ENCODE assay signal across 19 mouse cellular contexts in the genomic region with DNA sequence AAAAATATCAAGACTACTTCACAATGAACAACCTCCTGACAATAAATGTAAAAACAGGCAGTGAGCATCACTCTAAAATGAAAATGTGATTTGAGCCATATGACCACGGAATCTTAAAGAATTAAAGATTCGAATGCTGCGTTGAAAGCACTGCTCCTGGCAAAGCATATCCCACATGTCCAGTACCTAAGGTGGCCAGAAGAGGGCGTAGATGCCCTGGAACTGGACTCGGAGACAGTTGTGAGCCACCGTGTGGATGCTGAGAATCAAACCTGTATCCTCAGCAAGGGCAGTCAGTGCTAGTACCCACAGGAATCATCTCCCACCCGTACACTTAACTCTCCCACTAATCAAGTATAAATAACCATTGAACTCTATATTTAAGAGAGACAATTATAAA.
A peak's percentile ranks its signal among the peaks of the same experiment; 100 is the strongest.
DNase-seq lines count a peak whose midpoint lies in the region; ATAC-seq and TF ChIP-seq lines count a peak whose summit lies in the region.
"Had no signal": no experiment of that assay in that cellular context is flagged by ENCODE, and none has a peak within 500 bp of the region (broad histone marks: within the 10 kb centered on the region; RNA-seq: fewer than 3 reads in every experiment).

No protein-coding gene starts in this region.

- peak; percentile 27; the same call in 1 of the 2 replicates for TF ChIP-seq CTCF in kidney, postnatal 0 days (IDR thresholded peaks at IDR 0.05; ENCODE audit: low read depth)
- peak; percentile 46 for TF ChIP-seq CTCF in midbrain, postnatal 0 days (IDR thresholded peaks at IDR 0.05)

- no peak overlapping the region for H3K27ac ChIP-seq in kidney, postnatal 0 days
- no peak overlapping the region for H3K27ac ChIP-seq in kidney, embryonic 15.5 days
- no peak overlapping the region for H3K27ac ChIP-seq in midbrain, postnatal 0 days (ENCODE audit: low read depth, low read length)
- no peak overlapping the region for H3K27ac ChIP-seq in midbrain, embryonic 13.5 days
- H3K27ac ChIP-seq: midbrain, embryonic 15.5 days; stomach, embryonic 15.5 days had no signal

- no peaks in the 10 kb centered on the region for H3K36me3 ChIP-seq in kidney, postnatal 0 days (ENCODE audit: insufficient read depth, low read length)
- no peaks in the 10 kb centered on the region for H3K36me3 ChIP-seq in kidney, embryonic 15.5 days
- H3K36me3 ChIP-seq in midbrain, postnatal 0 days (ENCODE audit: insufficient read depth, low read length), result no peaks in the 10 kb centered on the region
- H3K36me3 ChIP-seq in midbrain, embryonic 13.5 days, result no peaks in the 10 kb centered on the region
- H3K36me3 ChIP-seq: midbrain, embryonic 15.5 days; stomach, embryonic 15.5 days had no signal

- no peak overlapping the region for H3K4me2 ChIP-seq in kidney, postnatal 0 days (ENCODE audit: low read length)
- no peak overlapping the region for H3K4me2 ChIP-seq in kidney, embryonic 15.5 days
- no peak overlapping the region for H3K4me2 ChIP-seq in midbrain, postnatal 0 days (ENCODE audit: low read depth, low read length, poor library complexity, severe bottlenecking)
- H3K4me2 ChIP-seq in midbrain, embryonic 13.5 days (replicated peaks), result no peak overlapping the region
- H3K4me2 ChIP-seq: heart, embryonic 11.5 days; midbrain, embryonic 15.5 days; stomach, embryonic 15.5 days had no signal

- peaks cover 8% of the 10 kb centered on the region; the same call in 1 of the 2 replicates for H3K4me1 ChIP-seq in kidney, postnatal 0 days (replicated peaks; ENCODE audit: insufficient read depth, low read length)
- peaks cover 11% of the 10 kb centered on the region for H3K4me1 ChIP-seq in kidney, embryonic 15.5 days
- H3K4me1 ChIP-seq in midbrain, postnatal 0 days (ENCODE audit: insufficient read depth, low read length), result no peaks in the 10 kb centered on the region
- peaks cover 12% of the 10 kb centered on the region for H3K4me1 ChIP-seq in midbrain, embryonic 13.5 days (replicated peaks)

- no peak overlapping the region for H3K9ac ChIP-seq in kidney, postnatal 0 days (ENCODE audit: low read depth, low read length)
- no peak overlapping the region for H3K9ac ChIP-seq in kidney, embryonic 15.5 days
- no peak overlapping the region for H3K9ac ChIP-seq in midbrain, postnatal 0 days (replicated peaks; ENCODE audit: low read length, poor library complexity, severe bottlenecking)
- no peak overlapping the region for H3K9ac ChIP-seq in midbrain, embryonic 13.5 days (replicated peaks)
- H3K9ac ChIP-seq: midbrain, embryonic 15.5 days; stomach, embryonic 15.5 days had no signal

- DNase-seq in kidney, postnatal 0 days (ENCODE audit: low spot score), result no peak
- no peak for DNase-seq in midbrain, postnatal 0 days (ENCODE audit: low spot score)
- DNase-seq in WW6 (ENCODE audit: low read depth, low spot score), result peak; percentile 24
- DNase-seq in spleen, postnatal 14 days (ENCODE audit: low spot score in 2 of 2), result no peak
- no peak for DNase-seq in adrenal gland, adult 8-10 months
- DNase-seq: cerebellum, adult 11-12 months; cerebellum, postnatal 25 days; gastrocnemius, postnatal 14 days; heart, postnatal 36 days; kidney, adult 9 months; lung, adult 18-20 months; retina, postnatal 1 day; thymus, postnatal 14 days had no signal

- H3K27me3 ChIP-seq in kidney, postnatal 0 days (ENCODE audit: insufficient read depth, low read length), result no peaks in the 10 kb centered on the region
- no peaks in the 10 kb centered on the region for H3K27me3 ChIP-seq in kidney, embryonic 15.5 days
- H3K27me3 ChIP-seq in midbrain, postnatal 0 days (ENCODE audit: insufficient read depth, low read length), result no peaks in the 10 kb centered on the region
- H3K27me3 ChIP-seq in midbrain, embryonic 13.5 days, result no peaks in the 10 kb centered on the region
- H3K27me3 ChIP-seq: midbrain, embryonic 15.5 days; stomach, embryonic 15.5 days had no signal

- no peak for ATAC-seq in kidney, postnatal 0 days (replicated peaks; ENCODE audit: low FRiP score, low read depth)
- no peak for ATAC-seq in kidney, embryonic 15.5 days (replicated peaks; ENCODE audit: low FRiP score)
- no peak for ATAC-seq in midbrain, postnatal 0 days (ENCODE audit: low FRiP score)
- ATAC-seq in midbrain, embryonic 13.5 days, result no peak
- ATAC-seq: hindbrain, embryonic 16.5 days; midbrain, embryonic 15.5 days had no signal

- no peaks in the 10 kb centered on the region for H3K9me3 ChIP-seq in kidney, postnatal 0 days (replicated peaks; ENCODE audit: low read length)
- H3K9me3 ChIP-seq in kidney, embryonic 15.5 days (replicated peaks), result no peaks in the 10 kb centered on the region
- no peaks in the 10 kb centered on the region for H3K9me3 ChIP-seq in midbrain, postnatal 0 days (ENCODE audit: low read length)
- H3K9me3 ChIP-seq in midbrain, embryonic 13.5 days, result no peaks in the 10 kb centered on the region
- H3K9me3 ChIP-seq: midbrain, embryonic 15.5 days; stomach, embryonic 15.5 days had no signal

- 81% methylated on average over 7 of the region's 7 CpGs for WGBS in kidney, postnatal 0 days
- WGBS in kidney, embryonic 15.5 days, result 80% methylated on average over 7 of the region's 7 CpGs
- WGBS in midbrain, postnatal 0 days, result 76% methylated on average over 7 of the region's 7 CpGs
- 81% methylated on average over 7 of the region's 7 CpGs for WGBS in midbrain, embryonic 13.5 days

- H3K4me3 ChIP-seq in kidney, postnatal 0 days (replicated peaks; ENCODE audit: low read depth, low read length), result no peak overlapping the region
- no peak overlapping the region for H3K4me3 ChIP-seq in kidney, embryonic 15.5 days (replicated peaks)
- no peak overlapping the region for H3K4me3 ChIP-seq in midbrain, postnatal 0 days (ENCODE audit: low read depth, low read length)
- H3K4me3 ChIP-seq in midbrain, embryonic 13.5 days (replicated peaks), result no peak overlapping the region
- H3K4me3 ChIP-seq: midbrain, embryonic 15.5 days; stomach, embryonic 15.5 days had no signal
